Mouse (Mus musculus) erythroblast, embryonic 14.5 days (primary cell): ENCODE measurements around the gene Adat1. TPM values are rescaled to one million over a fixed set of nuclear protein-coding genes. Genes with fewer than 3 reads are reported as not detected.

Experiments
- H3K27me3 ChIP-seq: 2 replicates; pipeline ENCODE4 v1.6.1; 2012; ENCODE audit warnings: inconsistent platforms; ENCODE audit not compliant: control insufficient read depth
- H3K36me3 ChIP-seq: 2 replicates; pipeline ENCODE4 v1.6.1; 2012; ENCODE audit warnings: mild to moderate bottlenecking, inconsistent platforms; ENCODE audit not compliant: control insufficient read depth
- H3K4me1 ChIP-seq: 2 replicates; pipeline ENCODE4 v1.6.1; 2012; ENCODE audit warnings: inconsistent platforms; ENCODE audit not compliant: control insufficient read depth
- H3K4me3 ChIP-seq: replicated peaks from 2 replicates; pipeline ENCODE3; 2012; ENCODE audit warnings: moderate library complexity, mild to moderate bottlenecking, inconsistent platforms
- H3K9me3 ChIP-seq: 2 replicates; pipeline ENCODE4 v1.6.1; 2012; ENCODE audit warnings: low read length, inconsistent platforms, mixed read lengths; ENCODE audit not compliant: control insufficient read depth
- GATA1 ChIP-seq: IDR thresholded peaks from 2 replicates; pipeline ENCODE4 v1.6.1; 2012; ENCODE audit warnings: low read length, inconsistent platforms, mixed read lengths
- TAL1 ChIP-seq: IDR thresholded peaks from 3 replicates; pipeline ENCODE4 v1.6.1; 2012; ENCODE audit warnings: low read length, inconsistent platforms, mixed read lengths
- polyA plus RNA-seq: library from polyadenylated mRNA; stranded (reverse); fragments of >175 nt; gene quantifications from 2 replicates; pipeline ENCODE4 v1.2.3, GENCODE M21; 2012

The Adat1 gene
- polyA plus RNA-seq, 1 experiment: not detected

DNA sequence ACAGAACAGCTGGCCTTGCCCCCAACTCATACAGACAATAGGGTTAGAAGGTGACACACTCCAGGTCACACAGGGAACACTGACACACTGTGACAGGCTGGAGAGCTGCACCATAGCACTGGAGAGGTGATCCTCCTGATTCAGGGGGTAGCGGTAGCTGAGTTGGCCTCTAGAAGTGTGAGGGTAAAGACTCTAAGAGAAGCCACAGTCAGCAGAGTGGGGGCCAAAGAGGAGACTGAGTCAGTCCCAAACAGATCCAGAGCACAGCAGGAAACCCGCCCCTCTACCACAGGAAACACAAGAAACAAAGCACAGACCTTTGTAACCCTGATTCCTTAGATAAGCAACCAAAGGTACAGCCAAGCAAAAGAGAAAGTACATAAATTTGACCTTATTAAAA is 15.8 kb downstream of the Adat1 start:
- H3K4me3 ChIP-seq: no peak overlapping the region
- H3K27me3 ChIP-seq: no peaks in the 10 kb centered on the region
- H3K9me3 ChIP-seq: peaks cover 12% of the 10 kb centered on the region
- H3K4me1 ChIP-seq: no peaks in the 10 kb centered on the region; the same call in 1 of the 2 replicates
- peaks cover 54% of the 10 kb centered on the region for H3K36me3 ChIP-seq
- no peak for TF ChIP-seq GATA1
- no peak for TF ChIP-seq TAL1

DNA sequence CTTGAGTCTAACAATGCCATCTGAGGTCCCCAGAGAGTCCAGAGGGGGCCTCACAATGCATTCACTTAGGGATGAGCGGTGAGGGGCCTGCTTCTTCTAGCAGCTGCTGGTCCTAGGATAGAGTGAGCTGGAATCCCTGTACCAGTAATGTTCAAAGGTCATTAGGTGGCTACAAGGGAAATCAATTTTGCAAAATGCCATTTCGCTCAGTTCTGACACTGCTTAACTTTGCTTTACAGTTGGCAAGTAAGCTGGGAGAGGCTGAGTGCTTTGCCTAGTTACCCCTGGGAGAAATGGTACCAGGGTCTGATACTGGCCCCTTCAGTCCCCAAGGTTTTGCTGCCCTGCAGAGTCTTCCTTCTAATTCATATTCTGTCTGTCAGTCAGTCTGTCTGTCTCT is 16.4 kb downstream of the Adat1 start:
- peaks cover 55% of the 10 kb centered on the region for H3K36me3 ChIP-seq
- no peaks in the 10 kb centered on the region; the same call in 1 of the 2 replicates for H3K4me1 ChIP-seq
- TF ChIP-seq TAL1: no peak
- peaks cover 12% of the 10 kb centered on the region for H3K9me3 ChIP-seq
- H3K4me3 ChIP-seq: no peak overlapping the region
- no peaks in the 10 kb centered on the region for H3K27me3 ChIP-seq

DNA sequence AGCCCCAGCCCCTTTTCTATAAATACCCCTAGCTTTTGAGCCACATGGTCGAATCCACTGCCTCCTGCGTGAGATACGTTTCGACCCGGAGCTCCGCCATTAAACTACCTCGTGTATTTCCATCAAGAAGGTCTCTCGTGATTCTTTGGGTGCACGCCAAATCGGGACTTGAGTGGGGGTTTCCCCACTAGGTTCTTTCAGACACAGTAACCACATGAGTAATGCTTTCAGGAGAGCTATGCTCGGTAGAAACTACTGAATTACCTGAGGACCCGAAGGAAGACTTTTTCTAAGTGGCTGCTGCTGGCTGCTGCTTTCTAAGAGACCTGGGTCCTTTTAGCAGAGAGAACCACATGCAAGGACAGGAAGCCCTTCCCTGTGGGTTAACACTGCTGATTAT is 18.0 kb downstream of the Adat1 start:
- H3K27me3 ChIP-seq: no peaks in the 10 kb centered on the region
- H3K4me1 ChIP-seq: no peaks in the 10 kb centered on the region; the same call in 1 of the 2 replicates
- peaks cover 58% of the 10 kb centered on the region for H3K36me3 ChIP-seq
- peaks cover 12% of the 10 kb centered on the region for H3K9me3 ChIP-seq
- no peak overlapping the region for H3K4me3 ChIP-seq
- TF ChIP-seq TAL1 (no peak), GATA1 (no peak)

DNA sequence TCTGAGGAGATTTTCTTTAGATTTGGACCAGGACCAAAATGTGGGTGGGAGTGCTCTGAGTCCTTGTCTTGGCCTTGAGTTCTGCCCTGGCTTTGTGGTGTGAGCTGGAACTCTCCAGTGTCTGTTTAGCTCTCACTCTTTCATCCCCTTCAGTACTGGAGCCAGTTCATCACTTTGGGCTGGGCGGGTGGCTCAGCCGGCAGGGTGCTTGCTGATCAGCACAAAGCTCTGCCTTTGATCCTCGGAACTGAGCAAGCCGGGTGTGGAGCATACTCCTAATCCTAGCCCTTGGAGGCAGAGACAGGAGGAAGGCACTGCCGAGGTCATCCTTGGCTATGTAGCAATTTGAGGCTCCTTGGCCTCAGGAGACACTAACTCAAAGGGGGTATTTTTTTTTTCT is 23.1 kb downstream of the Adat1 start:
- Histone ChIP-seq H3K9me3 (peaks cover 9% of the 10 kb centered on the region), H3K4me3 (no peak overlapping the region), H3K4me1 (peaks cover 5% of the 10 kb centered on the region), H3K36me3 (peaks cover 33% of the 10 kb centered on the region), H3K27me3 (no peaks in the 10 kb centered on the region)
- no peak for TF ChIP-seq GATA1
- no peak for TF ChIP-seq TAL1

DNA sequence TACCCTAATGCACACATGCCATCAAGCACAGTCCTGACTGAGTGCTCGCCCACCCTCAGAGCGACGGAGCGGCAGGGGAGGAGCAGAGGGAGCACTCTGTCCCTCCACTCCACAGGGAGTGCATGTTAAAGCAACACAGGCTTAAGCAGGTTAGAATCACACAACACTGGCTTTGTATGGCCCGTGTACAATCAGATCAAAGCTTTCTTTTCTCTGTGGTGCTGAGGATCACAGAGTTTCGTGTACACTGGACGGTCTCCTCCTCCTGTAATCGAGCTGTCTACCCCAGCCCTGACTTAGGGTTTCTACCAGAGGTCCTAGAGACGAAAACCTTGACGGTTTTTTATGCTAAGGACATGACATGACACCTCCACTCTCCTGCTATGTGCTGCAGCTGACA is 23.6 kb downstream of the Adat1 start:
- Histone ChIP-seq H3K27me3 (no peaks in the 10 kb centered on the region), H3K9me3 (peaks cover 4% of the 10 kb centered on the region), H3K36me3 (peaks cover 29% of the 10 kb centered on the region), H3K4me3 (no peak overlapping the region), H3K4me1 (peaks cover 5% of the 10 kb centered on the region)
- no peak for TF ChIP-seq TAL1
- TF ChIP-seq GATA1: no peak

DNA sequence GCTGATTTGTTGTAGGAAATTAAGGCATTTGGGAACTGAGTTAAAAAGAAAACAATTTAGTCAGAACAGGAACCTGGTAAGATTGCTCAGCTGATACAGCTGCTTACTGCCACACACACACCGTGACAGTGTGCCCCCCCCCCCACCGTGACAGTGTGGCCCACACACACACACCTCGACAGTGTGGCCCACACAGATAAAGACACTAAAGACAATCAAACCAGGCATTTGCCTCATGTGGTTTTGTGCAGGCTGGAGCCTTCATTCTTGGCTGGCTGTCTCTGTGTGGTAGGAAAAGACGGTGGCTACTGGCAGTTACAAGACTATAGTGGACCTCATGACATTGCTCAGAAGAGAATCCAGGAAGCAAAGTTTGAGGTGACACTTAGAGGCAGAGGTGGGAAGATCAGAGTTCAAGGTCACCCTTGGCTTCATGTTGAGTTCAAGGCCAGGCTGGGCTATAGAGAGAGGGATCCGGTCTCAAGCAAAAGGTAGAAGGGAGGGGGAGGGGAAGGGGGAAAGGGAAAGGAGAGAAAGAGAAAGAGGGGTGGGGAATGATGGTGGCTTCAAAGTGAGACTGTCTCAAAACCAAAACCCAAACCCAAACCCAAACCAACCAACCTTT is 24.7 kb downstream of the Adat1 start:
- no peaks in the 10 kb centered on the region for H3K9me3 ChIP-seq
- no peak overlapping the region for H3K4me3 ChIP-seq
- H3K27me3 ChIP-seq: no peaks in the 10 kb centered on the region
- H3K36me3 ChIP-seq: peaks cover 24% of the 10 kb centered on the region
- TF ChIP-seq TAL1 (no peak), GATA1 (no peak)
- peaks cover 5% of the 10 kb centered on the region for H3K4me1 ChIP-seq

DNA sequence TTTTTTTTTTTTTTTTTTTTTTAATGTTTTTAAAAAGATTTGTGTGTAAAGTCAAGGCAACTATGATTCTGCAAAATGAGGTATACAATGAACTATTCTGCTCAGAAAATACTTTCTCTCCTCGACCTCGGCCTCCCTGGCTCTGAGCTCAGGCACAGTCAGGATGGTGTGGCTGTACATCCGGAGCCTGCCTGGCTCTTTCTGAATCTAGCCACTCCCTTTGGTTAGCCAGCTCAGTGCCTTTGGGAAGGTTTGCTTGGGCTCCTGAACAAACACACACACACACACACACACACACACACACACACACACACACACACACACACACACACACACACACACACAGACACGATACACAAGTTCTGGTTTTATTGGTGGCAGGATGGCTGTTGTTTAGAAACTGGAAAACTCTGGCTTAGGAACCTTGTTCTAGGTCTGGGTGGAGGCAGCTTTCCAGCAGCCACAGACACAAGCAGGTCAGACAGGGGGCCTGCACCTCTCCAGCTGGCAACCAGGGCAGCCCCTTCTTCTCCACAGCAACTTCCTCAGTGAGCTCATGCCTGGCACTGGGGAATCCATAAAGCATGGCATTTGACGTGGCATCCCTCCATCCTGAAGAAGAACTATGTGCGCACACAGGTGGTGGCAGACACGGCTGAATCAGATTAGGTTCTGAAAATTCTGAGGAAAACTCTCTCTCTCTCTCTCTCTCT is 27.1 kb downstream of the Adat1 start:
- no peaks in the 10 kb centered on the region for H3K9me3 ChIP-seq
- H3K27me3 ChIP-seq: no peaks in the 10 kb centered on the region
- H3K4me1 ChIP-seq: peaks cover 5% of the 10 kb centered on the region
- H3K4me3 ChIP-seq: no peak overlapping the region
- H3K36me3 ChIP-seq: peaks cover 18% of the 10 kb centered on the region
- TF ChIP-seq GATA1: no peak
- TF ChIP-seq TAL1: no peak

DNA sequence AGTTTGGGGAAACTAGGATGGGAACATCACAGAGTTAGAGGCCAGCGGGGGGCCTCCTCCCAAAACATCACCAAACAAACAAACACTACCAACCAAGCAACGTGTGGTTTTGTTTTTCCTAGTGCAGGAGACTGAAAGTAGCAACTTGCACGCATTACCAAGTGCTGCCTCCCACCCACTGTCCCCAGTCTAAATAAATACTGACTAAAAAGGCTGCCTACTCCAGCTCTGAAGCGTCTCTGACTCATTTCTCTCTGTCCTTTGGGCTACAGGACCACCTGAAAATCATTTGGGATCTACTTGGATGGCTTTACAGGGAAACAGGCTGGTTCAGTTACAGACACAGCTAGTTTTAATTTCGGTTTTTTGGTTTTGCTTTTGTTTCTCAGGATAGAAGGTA is 27.8 kb downstream of the Adat1 start:
- no peaks in the 10 kb centered on the region for H3K27me3 ChIP-seq
- no peaks in the 10 kb centered on the region for H3K9me3 ChIP-seq
- TF ChIP-seq TAL1 (no peak), GATA1 (no peak)
- H3K36me3 ChIP-seq: peaks cover 24% of the 10 kb centered on the region
- H3K4me3 ChIP-seq: no peak overlapping the region
- H3K4me1 ChIP-seq: peaks cover 5% of the 10 kb centered on the region

DNA sequence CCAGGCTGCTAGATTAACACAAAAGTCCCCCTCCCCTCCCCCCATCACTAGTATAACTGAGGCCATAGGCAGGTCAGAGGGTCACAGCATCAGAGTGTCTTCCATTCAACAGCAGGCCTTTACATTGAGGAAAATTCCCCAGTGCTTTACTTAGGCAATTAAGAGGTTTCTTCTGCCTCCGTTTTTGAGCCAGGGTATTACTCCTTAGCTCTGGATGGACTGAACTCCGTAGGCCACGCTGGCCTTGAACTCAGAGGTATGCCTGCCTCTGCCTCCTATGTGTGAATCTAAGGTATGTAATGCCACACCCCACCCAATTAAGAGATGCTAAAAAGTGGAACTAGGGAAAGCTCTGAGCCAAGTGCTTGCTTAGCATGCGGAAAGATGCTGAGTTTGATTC is 28.6 kb downstream of the Adat1 start:
- Histone ChIP-seq H3K4me1 (peaks cover 5% of the 10 kb centered on the region), H3K9me3 (no peaks in the 10 kb centered on the region), H3K27me3 (no peaks in the 10 kb centered on the region), H3K36me3 (peaks cover 24% of the 10 kb centered on the region), H3K4me3 (no peak overlapping the region)
- TF ChIP-seq TAL1: no peak
- TF ChIP-seq GATA1: no peak

DNA sequence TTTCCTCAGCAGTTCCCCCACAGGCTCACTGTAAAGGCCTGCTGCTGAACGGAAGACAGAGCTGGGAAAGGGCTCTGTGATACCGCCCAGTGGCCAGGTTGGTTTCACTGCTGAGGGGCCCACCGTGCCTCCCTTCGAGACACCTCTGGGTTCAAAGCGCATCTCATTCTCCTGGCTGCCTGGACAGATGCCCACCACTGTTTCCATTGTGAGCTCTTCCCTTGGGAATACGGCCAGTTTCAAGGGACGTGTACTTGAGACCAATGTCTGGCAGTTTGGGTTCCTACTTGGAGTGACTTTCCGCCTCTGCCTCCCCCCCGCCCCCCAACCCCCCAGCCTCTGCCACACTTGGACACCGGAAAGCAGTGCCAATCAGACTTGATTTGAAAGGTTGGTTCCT is 29.0 kb downstream of the Adat1 start:
- Histone ChIP-seq H3K27me3 (no peaks in the 10 kb centered on the region), H3K4me1 (peaks cover 5% of the 10 kb centered on the region), H3K4me3 (no peak overlapping the region), H3K36me3 (peaks cover 23% of the 10 kb centered on the region), H3K9me3 (no peaks in the 10 kb centered on the region)
- TF ChIP-seq TAL1 (no peak), GATA1 (no peak)
